Mouse (Mus musculus) urinary bladder, postnatal 14 days (tissue): ENCODE data around the gene Cd300e.

Source experiments
- DNase-seq: peaks from one replicate; pipeline ENCODE4 v3.0.0; 2021; ENCODE audit warnings: low spot score

Gene Cd300e

DNA sequence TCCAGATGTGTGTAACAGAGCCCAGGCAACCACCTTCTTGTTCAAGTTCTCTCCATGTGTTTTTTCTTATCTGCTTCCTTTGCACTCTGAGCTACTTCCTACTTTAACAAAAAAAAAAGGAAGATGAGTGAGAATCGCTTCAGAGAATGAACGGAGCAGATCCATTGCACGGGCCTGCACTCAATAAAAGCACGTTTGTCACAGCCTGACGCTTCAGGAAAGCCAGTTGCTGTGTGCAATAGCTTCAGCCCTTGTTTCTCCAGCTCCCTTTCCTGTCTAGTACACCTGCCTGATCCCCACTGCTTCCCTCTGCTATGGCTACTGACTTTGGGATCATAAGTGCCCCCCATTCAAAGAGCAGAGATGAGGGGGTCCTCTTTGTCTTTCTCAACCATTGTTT is at the start of gene Cd300e:
Cd300e (minus strand) TSS at position 101 of the 400 bp plus-strand sequence.
- DNase-seq, result no peak

DNA sequence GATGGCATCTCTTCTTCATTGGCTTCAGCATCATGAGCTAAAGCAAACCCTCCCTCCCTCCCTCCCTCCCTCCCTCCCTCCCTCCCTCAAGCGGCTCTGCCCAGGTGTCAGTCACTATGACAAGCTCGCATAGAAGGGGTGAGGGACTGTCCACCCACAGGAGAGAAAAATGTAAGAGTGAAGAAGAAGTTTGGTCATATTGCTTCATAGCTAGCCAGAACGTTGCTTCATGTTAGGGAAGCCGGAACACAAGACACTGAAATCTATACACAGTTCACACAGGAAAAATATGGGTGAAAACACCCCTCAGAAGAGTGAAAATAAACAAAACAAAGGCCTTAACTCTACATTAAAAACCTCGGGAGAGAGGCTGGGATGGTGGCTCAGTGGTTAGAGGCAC is 48.3 kb upstream of the Cd300e start:
- DNase-seq, result no peak

- no peak for DNase-seq
Measured at GRCm38 (mm10) chr11:115108176-115108575, 46.2 kb upstream of the Cd300e start.

GRCm38 (mm10) chr11:115107403-115107916 is 45.5 kb upstream of the Cd300e start:
- no peak for DNase-seq

- DNase-seq, result no peak
Measured at GRCm38 (mm10) chr11:115106638-115107037, 44.7 kb upstream of the Cd300e start.

- no peak for DNase-seq
Measured at GRCm38 (mm10) chr11:115104769-115105563, 43.0 kb upstream of the Cd300e start.

GRCm38 (mm10) chr11:115103470-115104413 is 41.8 kb upstream of the Cd300e start:
- DNase-seq, result no peak

DNA sequence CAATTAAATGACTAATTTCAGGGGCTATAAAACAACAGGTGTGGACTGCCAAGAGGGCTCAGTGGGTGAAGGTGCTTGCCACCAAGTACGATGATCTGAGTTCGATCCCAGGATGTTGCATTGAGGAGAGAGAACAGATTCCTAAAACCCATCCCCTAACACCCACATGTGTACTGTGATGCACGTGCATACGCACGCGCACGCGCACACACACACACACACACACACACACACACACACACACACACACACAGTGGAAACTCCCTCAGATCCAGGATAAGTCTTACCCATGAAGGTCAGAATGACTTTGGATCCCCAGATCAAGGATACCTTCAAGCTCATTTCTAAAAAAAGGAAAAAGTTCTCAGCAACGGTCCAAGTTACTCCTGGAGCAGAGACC is 40.1 kb upstream of the Cd300e start:
- no peak for DNase-seq

DNA sequence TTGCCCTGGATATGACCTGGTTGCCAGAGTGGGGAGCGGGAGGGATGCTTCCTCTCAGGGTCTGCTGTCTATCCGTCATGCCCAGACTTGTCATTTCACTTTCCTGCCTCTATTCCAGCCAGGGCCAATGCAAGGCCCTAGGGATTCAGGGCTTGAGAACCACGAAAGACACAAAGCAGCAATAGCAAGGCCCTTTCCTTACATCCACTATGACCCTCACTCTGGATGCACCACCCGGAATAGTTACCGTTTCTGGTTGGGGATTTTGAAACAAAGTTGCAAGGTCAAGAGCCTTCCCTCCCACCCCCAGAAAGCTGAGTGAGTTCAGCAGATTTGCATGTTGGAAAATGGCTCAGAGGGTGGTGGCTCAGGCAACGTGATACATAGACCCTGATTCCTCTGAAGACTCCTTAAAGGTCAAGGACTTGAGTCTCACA is 39.7 kb upstream of the Cd300e start:
- no peak for DNase-seq

GRCm38 (mm10) chr11:115100741-115101140 is 38.8 kb upstream of the Cd300e start:
- no peak for DNase-seq

DNA sequence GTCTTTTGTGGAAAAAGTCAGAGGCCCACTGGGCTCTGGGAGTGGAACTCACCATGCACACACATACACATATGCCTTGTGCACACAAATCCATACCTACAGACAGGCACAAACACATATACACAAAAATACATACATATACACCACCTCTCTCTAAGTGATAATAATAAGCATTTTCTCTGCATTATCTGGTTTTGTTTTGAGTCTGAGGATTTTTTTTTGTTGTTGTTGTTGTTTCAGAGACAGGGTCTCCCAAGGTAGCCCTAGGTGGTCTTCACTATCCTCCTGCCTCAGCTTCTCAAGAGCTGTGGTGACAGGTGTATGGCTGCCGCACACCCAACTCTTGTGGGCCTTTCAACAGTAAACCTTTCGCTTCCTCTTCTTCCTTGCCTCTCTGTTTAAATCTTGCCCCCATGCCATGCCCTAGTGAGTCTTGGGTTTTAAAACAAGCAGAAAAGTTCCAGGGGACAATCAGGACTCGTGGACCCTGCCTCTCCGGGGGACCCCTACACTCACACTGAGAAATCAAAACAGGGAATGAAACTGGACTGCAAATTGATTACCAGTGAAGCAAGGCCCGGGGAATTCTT is 38.1 kb upstream of the Cd300e start:
- DNase-seq, result no peak

DNA sequence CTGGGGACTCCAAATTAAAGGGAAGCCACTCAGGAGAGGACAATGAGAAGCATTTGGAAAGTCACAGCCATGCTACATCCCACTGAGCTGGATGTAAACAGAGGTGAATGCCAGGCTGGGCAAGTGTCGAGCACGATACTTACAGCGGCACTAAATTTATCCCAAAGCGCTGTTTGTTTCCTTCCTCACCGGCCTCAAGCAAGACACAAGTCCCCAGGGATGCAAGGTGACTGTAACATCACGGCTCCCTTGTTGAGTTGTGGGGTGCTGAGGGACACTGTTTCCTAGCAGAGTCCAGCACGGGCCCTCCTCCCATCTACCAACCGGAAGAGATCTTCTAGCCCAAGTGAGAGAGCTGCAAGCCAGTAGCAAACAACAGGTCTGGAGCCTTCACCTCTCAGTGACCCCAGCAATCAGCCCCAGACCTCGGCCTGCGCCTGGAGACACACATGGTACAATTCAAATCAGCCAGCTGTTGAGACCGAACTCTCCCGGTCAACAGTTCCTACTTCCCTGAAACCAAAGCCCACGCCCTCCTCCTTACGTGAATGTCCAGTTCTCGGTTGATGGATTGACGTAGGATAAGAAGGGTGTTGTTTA is 37.4 kb upstream of the Cd300e start:
- no peak for DNase-seq

DNA sequence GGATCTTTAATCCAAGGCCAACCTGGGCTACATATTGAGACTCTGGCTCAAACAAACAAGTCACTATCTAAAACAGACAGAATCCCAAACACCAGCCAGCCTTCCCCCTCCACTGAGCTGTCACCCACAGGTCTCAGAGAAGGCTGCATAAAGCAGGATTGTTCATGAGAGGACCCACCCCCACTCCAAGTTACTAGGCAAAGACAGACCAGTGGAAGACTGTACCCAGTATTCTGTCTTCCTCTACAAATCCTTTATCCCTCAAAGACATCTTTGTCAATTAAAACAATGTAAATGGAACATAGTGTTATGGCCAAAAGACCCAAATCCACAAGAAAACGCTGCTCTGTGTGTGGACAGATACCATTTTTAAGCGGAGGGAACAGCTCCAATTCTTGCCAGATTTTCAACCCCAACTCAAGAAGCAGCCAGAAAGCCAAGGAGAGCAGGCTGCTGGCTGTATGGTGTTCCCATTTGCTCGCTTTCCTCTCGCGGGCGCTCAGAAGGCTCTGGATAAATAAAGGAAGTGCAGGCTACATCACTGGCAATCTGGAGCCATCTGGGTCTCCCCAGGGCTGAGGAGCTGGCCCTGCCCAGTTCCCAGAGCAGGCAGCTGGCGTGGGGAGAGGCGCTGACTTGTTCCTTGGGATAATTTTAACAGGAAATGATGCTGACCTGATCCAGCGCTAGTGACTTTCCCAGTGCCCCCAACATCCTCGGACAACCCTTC is 36.4 kb upstream of the Cd300e start:
- no peak for DNase-seq

GRCm38 (mm10) chr11:115092140-115092539 is 30.2 kb upstream of the Cd300e start:
- no peak for DNase-seq

- DNase-seq, result peak; percentile 10
Measured at GRCm38 (mm10) chr11:115091362-115091901, 29.5 kb upstream of the Cd300e start, which contains the start of gene Rab37. Gene Rab37 (plus strand): TSS chr11:115091431.

GRCm38 (mm10) chr11:115089853-115090252 is 27.9 kb upstream of the Cd300e start:
- no peak for DNase-seq

- no peak for DNase-seq
Measured at GRCm38 (mm10) chr11:115086213-115086612, 24.2 kb upstream of the Cd300e start.

DNA sequence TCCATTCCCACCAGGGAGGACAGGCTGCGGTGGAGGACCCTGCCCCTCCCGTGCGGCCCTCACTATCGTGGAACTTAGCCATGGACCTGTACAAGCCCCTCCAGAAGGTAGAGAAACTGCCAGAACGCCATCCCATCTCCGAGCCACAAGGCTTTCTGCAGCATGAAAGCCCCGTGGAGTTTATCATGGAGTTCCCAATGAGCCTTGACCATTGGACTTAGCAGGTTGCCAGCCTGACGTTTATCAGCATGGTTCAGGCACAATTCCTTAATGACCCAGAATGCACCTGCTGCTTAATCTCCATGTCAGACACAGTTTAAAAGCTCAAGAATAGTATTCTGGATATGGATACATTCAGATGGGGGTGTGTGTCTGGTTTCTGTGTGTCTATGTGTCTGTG is 23.1 kb upstream of the Cd300e start:
- no peak for DNase-seq

- DNase-seq, result no peak
Measured at GRCm38 (mm10) chr11:115084595-115084994, 22.6 kb upstream of the Cd300e start.

GRCm38 (mm10) chr11:115083376-115084139 is 21.6 kb upstream of the Cd300e start:
- peak; percentile 79 for DNase-seq
